Mouse (Mus musculus): Measurements from ENCODE around the gene Pkib.

Pkib gene

GRCm38 (mm10) chr10:57741351-57741750, 109.6 kb downstream of the Pkib start:
- no peak for DNase-seq

GRCm38 (mm10) chr10:57743045-57743444, 111.3 kb downstream of the Pkib start:
- no peak for DNase-seq

GRCm38 (mm10) chr10:57743606-57744016, 111.8 kb downstream of the Pkib start:
- peak in 1 of 2 experiments; percentile 48 for DNase-seq

GRCm38 (mm10) chr10:57744128-57744765, 112.5 kb downstream of the Pkib start:
- no peak for DNase-seq

- DNase-seq: no peak
Observed at GRCm38 (mm10) chr10:57745452-57745851, 113.7 kb downstream of the Pkib start.

- no peak for DNase-seq
Observed at GRCm38 (mm10) chr10:57747127-57747526, 115.3 kb downstream of the Pkib start.

- DNase-seq: no peak
Observed at GRCm38 (mm10) chr10:57753343-57753742, 121.6 kb downstream of the Pkib start.

- DNase-seq: no peak
Observed at GRCm38 (mm10) chr10:57755201-57755736, 123.5 kb downstream of the Pkib start.

- DNase-seq: no peak
Observed at GRCm38 (mm10) chr10:57758999-57759398, 127.2 kb downstream of the Pkib start.

GRCm38 (mm10) chr10:57760694-57761093, 128.9 kb downstream of the Pkib start:
- DNase-seq: no peak

GRCm38 (mm10) chr10:57763044-57763443, 131.3 kb downstream of the Pkib start:
- DNase-seq: no peak

GRCm38 (mm10) chr10:57783289-57784130, 151.7 kb downstream of the Pkib start:
- no peak for DNase-seq

GRCm38 (mm10) chr10:57784131-57784875, 152.5 kb downstream of the Pkib start:
- DNase-seq: peak; percentile 13 to 22

GRCm38 (mm10) chr10:57784876-57785150, 153.0 kb downstream of the Pkib start, which contains the start of gene Fabp7:
Gene Fabp7, plus strand, starts transcription at chr10:57784881.
- no peak for DNase-seq

GRCm38 (mm10) chr10:57785552-57785951, 153.8 kb downstream of the Pkib start:
- DNase-seq: no peak
